Mouse (Mus musculus) lung, adult 2 months (tissue): ENCODE data around the gene Daglb. TPM values are rescaled to one million over a fixed set of nuclear protein-coding genes. Genes with fewer than 3 reads are reported as not detected.

ENCODE experiments used
- DNase-seq: peaks from one replicate; pipeline ENCODE4 v3.0.0; 2022
- H3K4me1 ChIP-seq: fragments of 200-500 bp; 2 replicates; pipeline ENCODE4 v1.6.1; 2011; ENCODE audit warnings: low read length; ENCODE audit not compliant: control insufficient read depth, insufficient read depth
- H3K4me3 ChIP-seq: fragments of 200-500 bp; replicated peaks from 2 replicates; pipeline ENCODE3; 2011; ENCODE audit warnings: low read depth, mild to moderate bottlenecking, control low read depth, low read length; ENCODE audit errors: extremely low read depth
- CTCF ChIP-seq: fragments of 200-500 bp; IDR thresholded peaks from 2 replicates; pipeline ENCODE4 v1.5.1; 2011; ENCODE audit warnings: mild to moderate bottlenecking, low read length, control low read depth; ENCODE audit not compliant: insufficient read depth
- POLR2A ChIP-seq: fragments of 200-500 bp; IDR thresholded peaks from 2 replicates; pipeline ENCODE4 v1.6.1; 2011; ENCODE audit warnings: low read depth, mild to moderate bottlenecking, control low read depth, low read length, borderline replicate concordance; ENCODE audit errors: extremely low read depth
- WGBS: fragments of 180-500 bp; shearing (Covaris S2); methylation state at CpG from one replicate; pipeline ENCODE4 v1.1.7; 2018; 5-methylcytosine and 5-hydroxymethylcytosine counted together
- polyA plus RNA-seq: library from polyadenylated mRNA; depleted of rRNA; stranded (reverse); fragments of >200 nt; gene quantifications from 2 replicates; pipeline ENCODE4 v1.2.3, GENCODE M21; 2012

Gene Daglb
- polyA plus RNA-seq, 1 experiment: 18.1 TPM

DNA sequence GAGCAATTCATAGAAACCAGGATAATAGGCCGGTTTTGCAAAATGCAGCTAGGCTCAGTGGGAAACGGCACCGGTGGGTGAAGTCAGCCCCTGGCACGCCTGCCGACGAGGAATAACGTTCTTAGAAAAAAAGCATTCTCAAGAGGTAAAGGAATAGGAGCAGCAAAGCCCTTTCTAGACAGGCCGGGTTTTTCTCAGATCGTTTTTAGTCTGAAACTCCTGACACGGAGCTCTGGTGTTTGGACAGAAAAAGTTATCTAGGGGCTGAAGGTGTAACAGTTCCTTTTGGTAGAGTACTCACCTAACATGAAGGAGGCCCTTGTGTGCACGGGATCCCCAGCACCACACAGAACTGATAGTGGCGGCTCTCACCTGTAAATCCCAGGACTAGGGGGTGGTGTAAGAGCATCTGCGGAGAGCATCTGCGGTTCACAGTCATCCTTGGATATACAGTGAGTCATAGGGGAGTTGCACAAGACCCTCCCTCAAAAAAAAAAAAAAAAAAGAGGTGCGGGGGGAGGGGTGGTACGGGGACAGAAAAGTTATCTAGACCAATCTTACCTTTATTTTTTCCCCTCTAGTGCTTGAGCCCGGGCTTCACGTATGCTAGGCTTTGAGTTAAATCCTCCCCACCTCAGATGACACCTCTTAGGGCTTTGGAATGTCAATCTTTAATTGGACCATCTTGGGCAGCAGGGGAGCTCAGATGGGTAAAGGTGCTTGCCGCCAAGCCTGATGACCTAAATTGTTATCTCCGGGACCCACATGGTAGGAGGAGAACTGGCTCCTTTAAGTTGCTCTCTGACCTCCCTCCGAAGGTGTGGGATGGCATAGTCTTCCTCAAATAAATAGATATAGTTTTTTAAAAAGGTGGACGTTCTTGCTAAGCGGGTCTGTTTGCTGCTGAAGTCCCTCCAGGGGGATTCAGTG is 1.0 kb downstream of the Daglb start:
- TF ChIP-seq CTCF (no peak), POLR2A (no peak)
- WGBS: 35% methylated on average over 23 of the region's 23 CpGs
- H3K4me1 ChIP-seq: no peaks in the 10 kb centered on the region

DNA sequence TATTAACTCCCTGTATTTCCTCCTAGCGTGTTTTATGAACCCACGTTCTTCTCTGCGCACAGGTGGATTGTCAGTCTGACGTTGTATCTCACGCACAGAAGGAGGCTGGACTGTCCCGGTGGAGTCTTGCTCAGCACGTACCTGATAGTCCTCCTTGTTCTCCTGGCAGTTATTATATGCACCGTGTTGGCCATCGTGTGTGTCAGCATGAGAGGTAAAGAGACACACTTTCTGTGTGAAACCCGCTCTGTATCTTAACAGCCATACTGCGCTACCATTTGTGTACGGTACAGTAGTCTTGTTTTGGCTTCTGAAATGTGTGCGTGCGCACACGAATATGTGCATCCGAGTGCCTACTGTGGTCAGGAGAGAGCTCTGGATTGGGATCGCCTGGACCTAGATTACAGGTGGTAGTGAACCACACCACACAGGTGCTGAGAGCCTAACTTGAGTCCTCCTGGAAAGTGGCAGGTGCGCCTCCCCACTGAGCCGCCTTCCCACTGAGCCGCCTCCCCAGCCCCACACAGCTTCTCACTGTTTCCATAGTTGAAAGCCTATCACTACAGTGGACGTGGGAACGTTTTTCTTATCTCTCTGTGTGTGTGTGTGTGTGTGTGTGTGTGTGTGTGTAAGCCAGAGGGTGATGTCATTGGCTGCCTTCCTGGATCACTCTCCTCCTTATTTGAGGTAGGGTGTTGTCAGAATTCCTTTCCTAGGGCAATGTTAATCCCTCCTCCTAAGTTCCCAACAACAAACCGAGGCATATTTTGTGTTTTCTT is 2.7 kb downstream of the Daglb start:
- no peak for DNase-seq
- Histone ChIP-seq H3K4me1 (no peaks in the 10 kb centered on the region), H3K4me3 (no peak overlapping the region)
- WGBS: 89% methylated on average over 23 of the region's 23 CpGs
- TF ChIP-seq CTCF: no peak
- TF ChIP-seq POLR2A: no peak

More for the DNA sequence above, 1.0 kb downstream of the Daglb start:
- peak overlapping the region; percentile 78 for H3K4me3 ChIP-seq
- DNase-seq: no peak

DNA sequence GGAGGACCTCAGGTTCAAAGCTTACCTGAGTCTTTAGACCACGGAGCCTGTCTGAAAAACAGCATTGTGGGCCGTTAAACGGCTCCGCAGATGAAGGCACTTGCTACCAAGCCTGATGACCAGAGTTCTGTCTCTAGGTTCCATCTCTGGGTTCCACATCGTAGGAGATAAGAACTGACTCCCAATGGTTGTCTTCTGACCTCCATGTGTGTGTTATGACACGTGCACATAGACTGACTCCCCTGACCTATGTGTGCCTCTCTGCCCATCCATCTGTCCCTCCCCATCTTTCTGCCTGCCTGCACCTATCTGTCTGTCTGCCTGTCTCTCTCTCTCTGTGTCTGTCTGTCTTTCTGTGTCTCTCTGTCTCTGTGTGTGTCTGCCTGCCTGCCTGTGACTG is 3.5 kb downstream of the Daglb start:
- DNase-seq: no peak
- no peak for TF ChIP-seq CTCF
- TF ChIP-seq POLR2A: no peak
- WGBS: 94% methylated on average over 6 of the region's 6 CpGs
- Histone ChIP-seq H3K4me1 (no peaks in the 10 kb centered on the region), H3K4me3 (no peak overlapping the region)

GRCm38 (mm10) chr5:143469628-143470027 is 5.2 kb downstream of the Daglb start:
- no peak for DNase-seq
- Histone ChIP-seq H3K4me1 (no peaks in the 10 kb centered on the region), H3K4me3 (no peak overlapping the region)
- no peak for TF ChIP-seq POLR2A
- no peak for TF ChIP-seq CTCF
- WGBS: 95% methylated on average over 8 of the region's 8 CpGs

DNA sequence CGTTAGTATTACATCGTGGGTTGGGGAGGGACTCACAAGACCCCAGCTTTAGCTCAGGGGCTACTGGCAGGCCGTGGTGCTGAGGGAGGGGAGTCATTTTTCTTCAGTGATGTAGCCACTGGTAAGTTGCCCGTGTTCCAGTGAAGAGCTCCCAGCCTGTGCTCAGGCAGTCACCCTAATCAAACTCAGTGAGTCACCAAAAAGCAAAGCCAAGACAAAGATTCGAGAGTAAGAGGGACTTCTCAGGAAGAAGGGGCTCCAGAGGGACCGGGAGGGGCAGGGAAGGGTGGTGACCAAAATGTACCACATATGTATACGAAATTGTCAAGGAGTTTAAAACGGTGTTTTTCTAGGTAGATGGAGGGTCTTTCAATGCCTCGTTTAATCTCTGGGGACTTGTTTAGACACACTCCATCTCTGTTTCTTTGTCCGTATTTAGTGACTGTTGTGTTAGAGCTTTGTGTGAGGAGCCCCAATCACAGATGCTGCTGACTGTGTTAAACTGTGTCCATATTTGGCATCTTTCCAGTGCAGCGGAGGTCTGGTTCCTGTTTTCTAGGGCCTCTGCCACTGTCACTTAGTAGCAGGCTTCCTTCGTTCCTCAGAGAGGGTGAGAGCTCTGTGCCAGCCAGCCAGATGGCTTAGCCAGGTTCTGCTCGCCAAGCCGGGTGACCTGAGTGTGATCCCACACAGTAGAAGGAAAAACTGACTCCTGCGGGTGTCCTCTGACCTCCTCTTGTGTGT is 6.2 kb downstream of the Daglb start:
- no peaks in the 10 kb centered on the region for H3K4me1 ChIP-seq
- 41% methylated on average over 15 of the region's 15 CpGs for WGBS
- no peak overlapping the region for H3K4me3 ChIP-seq
- no peak for DNase-seq
- TF ChIP-seq CTCF: no peak

GRCm38 (mm10) chr5:143471165-143471546 is 6.8 kb downstream of the Daglb start:
- Histone ChIP-seq H3K4me1 (no peaks in the 10 kb centered on the region), H3K4me3 (no peak overlapping the region)
- DNase-seq: no peak
- TF ChIP-seq CTCF: no peak
- no peak for TF ChIP-seq POLR2A
- WGBS: 67% methylated on average over 3 of the region's 3 CpGs

GRCm38 (mm10) chr5:143471953-143472618 is 7.7 kb downstream of the Daglb start:
- 79% methylated on average over 9 of the region's 9 CpGs for WGBS
- TF ChIP-seq POLR2A (no peak), CTCF (no peak)
- Histone ChIP-seq H3K4me3 (no peak overlapping the region), H3K4me1 (no peaks in the 10 kb centered on the region)
- no peak for DNase-seq

- H3K4me3 ChIP-seq: no peak overlapping the region
- no peak for DNase-seq
- TF ChIP-seq POLR2A: no peak
- no peak for TF ChIP-seq CTCF
- WGBS: 73% methylated on average over 20 of the region's 20 CpGs
- H3K4me1 ChIP-seq: no peaks in the 10 kb centered on the region
These were observed 10.9 kb downstream of the Daglb start for GRCm38 (mm10) chr5:143475153-143475844.

DNA sequence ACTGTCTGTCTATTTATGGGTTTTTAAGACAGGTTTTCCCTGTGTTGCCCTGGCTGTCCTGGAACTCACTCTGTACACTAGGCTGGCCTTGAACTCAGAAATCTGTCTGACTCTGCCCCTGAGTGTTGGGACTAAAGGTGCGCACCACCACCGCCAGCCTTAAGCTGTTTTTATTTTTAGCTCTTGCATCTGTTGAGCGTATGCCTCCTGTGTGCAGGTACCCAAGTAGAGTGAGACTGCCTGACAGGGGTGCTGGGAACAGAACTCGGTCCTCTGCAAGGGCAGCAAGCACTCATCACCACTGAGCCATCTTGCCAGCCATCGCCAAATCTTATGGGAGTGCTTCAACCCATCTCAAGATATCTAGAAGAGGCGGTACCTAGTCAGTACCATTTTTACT is 11.6 kb downstream of the Daglb start:
- 96% methylated on average over 6 of the region's 6 CpGs for WGBS
- TF ChIP-seq POLR2A (no peak), CTCF (no peak)
- H3K4me1 ChIP-seq: no peaks in the 10 kb centered on the region
- H3K4me3 ChIP-seq: no peak overlapping the region
- no peak for DNase-seq
